Mouse (Mus musculus) ES-E14 (cell line): ENCODE measurements at regions not wholly inside any gene's neighbourhood (a gene's known extent, or its start where the extent isn't known, plus 50 kb on each side); places are given as distances from the start of the nearest gene placed in this dataset.

Source experiments
- DNase-seq: peaks from one replicate; pipeline ENCODE4 v3.0.0-alpha.2; 2013; ENCODE audit warnings: low read depth, low spot score
- H3K27ac ChIP-seq: 2 replicates; pipeline ENCODE4 v1.5.1; 2012; ENCODE audit warnings: low read depth, mild to moderate bottlenecking, low read length, moderate library complexity, mixed read lengths; ENCODE audit not compliant: poor library complexity, insufficient read depth, severe bottlenecking
- H3K36me3 ChIP-seq: 2 replicates; pipeline ENCODE4 v1.6.1; 2012; ENCODE audit warnings: mild to moderate bottlenecking, low read length, moderate library complexity, mixed read lengths; ENCODE audit not compliant: control insufficient read depth, poor library complexity, insufficient read depth, severe bottlenecking
- H3K4me1 ChIP-seq, 2 experiments: fragments of 150-350 bp in 1 of 2; sonication (generic) in 1 of 2; 2 replicates each; pipeline ENCODE4 v1.6.1; 2012; ENCODE audit warnings: low read length in 2 of 2, mild to moderate bottlenecking in 1 of 2, mixed read lengths in 1 of 2; ENCODE audit not compliant: control insufficient read depth in 2 of 2, insufficient read depth in 2 of 2, poor library complexity in 1 of 2
- H3K4me3 ChIP-seq, 2 experiments: fragments of 150-350 bp in 1 of 2; sonication (generic) in 1 of 2; 2 replicates each; pipeline ENCODE4 v1.5.1; 2012; ENCODE audit warnings: low read length in 2 of 2, low read depth in 1 of 2, mild to moderate bottlenecking in 1 of 2, mixed read lengths in 1 of 2; ENCODE audit not compliant: insufficient read depth in 1 of 2, poor library complexity in 1 of 2, severe bottlenecking in 1 of 2
- H3K9ac ChIP-seq: 2 replicates; pipeline ENCODE4 v1.6.1; 2012; ENCODE audit warnings: low read depth, mild to moderate bottlenecking, low read length, mixed read lengths; ENCODE audit not compliant: poor library complexity, insufficient read depth, severe bottlenecking
- H3K9me3 ChIP-seq: fragments of 150-350 bp; sonication (generic); 2 replicates; pipeline ENCODE4 v1.6.1; 2012; ENCODE audit warnings: low read depth, mild to moderate bottlenecking, low read length; ENCODE audit not compliant: control insufficient read depth, insufficient read depth
- CHD2 ChIP-seq: IDR thresholded peaks from 2 replicates; pipeline ENCODE4 v1.6.1; 2014; ENCODE audit warnings: mild to moderate bottlenecking, low read depth, low read length, inconsistent platforms
- HCFC1 ChIP-seq: IDR thresholded peaks from 2 replicates; pipeline ENCODE4 v1.6.1; 2012; ENCODE audit warnings: low read length, inconsistent platforms, borderline replicate concordance; ENCODE audit not compliant: insufficient read depth
- MAFK ChIP-seq: IDR thresholded peaks from 2 replicates; pipeline ENCODE4 v1.6.1; 2014; ENCODE audit warnings: mild to moderate bottlenecking, low read depth, low read length, inconsistent platforms; ENCODE audit not compliant: insufficient read depth
- ZC3H11A ChIP-seq: IDR thresholded peaks from 2 replicates; pipeline ENCODE4 v1.6.1; 2012; ENCODE audit warnings: low read depth, mild to moderate bottlenecking, inconsistent platforms, low read length, borderline replicate concordance
- ZNF384 ChIP-seq: IDR thresholded peaks from 2 replicates; pipeline ENCODE4 v1.6.1; 2012; ENCODE audit warnings: low read depth, low read length, inconsistent platforms
- in situ Hi-C, 2 experiments: fragments of 600-800 bp; cut with MboI; formaldehyde crosslinking; loops; one replicate each; pipeline ENCODE4 v1.15.1; 2025; ENCODE audit warnings: low sequenced_read_pairs in 2 of 2, inconsistent platforms in 1 of 2; ENCODE audit not compliant: unreplicated experiment in 2 of 2

GRCm38 (mm10) chr12:13669453-13669852, 400.5 kb downstream of the Nbas start:
- TF ChIP-seq ZC3H11A (no peak), MAFK (no peak), CHD2 (no peak), ZNF384 (no peak), HCFC1 (no peak)
- in situ Hi-C loops, result no loop called here
- Histone ChIP-seq H3K4me3 (no peak overlapping the region), H3K9me3 (no peaks in the 10 kb centered on the region), H3K9ac (no peak overlapping the region), H3K36me3 (no peaks in the 10 kb centered on the region), H3K27ac (no peak overlapping the region), H3K4me1 (no peaks in the 10 kb centered on the region)
- no peak for DNase-seq

- in situ Hi-C loops, result no loop called here
- Histone ChIP-seq H3K36me3 (no peaks in the 10 kb centered on the region), H3K9me3 (no peaks in the 10 kb centered on the region), H3K9ac (no peak overlapping the region), H3K4me3 (no peak overlapping the region), H3K4me1 (no peaks in the 10 kb centered on the region), H3K27ac (no peak overlapping the region)
- no peak for DNase-seq
- TF ChIP-seq ZNF384 (no peak), ZC3H11A (no peak), MAFK (no peak), HCFC1 (no peak), CHD2 (no peak)
Measured at GRCm38 (mm10) chr12:13668485-13669022, 399.6 kb downstream of the Nbas start.

- no peaks in the 10 kb centered on the region for H3K9me3 ChIP-seq
- H3K4me3 ChIP-seq, result no peak overlapping the region
- peak; percentile 28 for DNase-seq
- H3K9ac ChIP-seq, result no peak overlapping the region
- no peak overlapping the region for H3K27ac ChIP-seq
- in situ Hi-C loops, result no loop called here
- no peaks in the 10 kb centered on the region for H3K4me1 ChIP-seq
- no peaks in the 10 kb centered on the region for H3K36me3 ChIP-seq
- TF ChIP-seq ZNF384 (no peak), MAFK (no peak), HCFC1 (no peak), CHD2 (no peak), ZC3H11A (no peak)
Measured at GRCm38 (mm10) chr12:13639336-13639735, 370.4 kb downstream of the Nbas start.
